Mouse (Mus musculus): ENCODE measurements around the gene Plekho2.

- no peak for TF ChIP-seq CTCF (IDR thresholded peaks at IDR 0.05; ENCODE audit: extremely low read depth, insufficient read depth, low read length)
- no peak for TF ChIP-seq POLR2A (IDR thresholded peaks at IDR 0.05; ENCODE audit: extremely low read depth, insufficient read depth, low read length)
Measured at GRCm38 (mm10) chr9:65586406-65587269, 6.8 kb upstream of the Plekho2 start, which contains the start of gene Pif1.
